Mouse (Mus musculus) MEL (cell line): ENCODE measurements at regions not wholly inside any gene's neighbourhood (a gene's known extent, or its start where the extent isn't known, plus 50 kb on each side); places are given as distances from the start of the nearest gene placed in this dataset.

Source experiments
- CHD2 ChIP-seq: IDR thresholded peaks from 2 replicates; pipeline ENCODE4 v1.6.1; 2011; ENCODE audit warnings: low read length, improper control_type of control experiment
- EP300 ChIP-seq, 2 experiments: IDR thresholded peaks; 2 replicates each; pipeline ENCODE4 v1.6.1; 2011; ENCODE audit warnings: improper control_type of control experiment in 2 of 2, low read length in 2 of 2, low read depth in 1 of 2, mild to moderate bottlenecking in 1 of 2
- HCFC1 ChIP-seq: IDR thresholded peaks from 2 replicates; pipeline ENCODE4 v1.6.1; 2012; ENCODE audit warnings: low read depth, mild to moderate bottlenecking, inconsistent platforms, low read length, improper control_type of control experiment, moderate library complexity
- POLR2A ChIP-seq, 2 experiments: IDR thresholded peaks; 2 replicates each; pipeline ENCODE4 v1.6.1; 2011 to 2012; ENCODE audit warnings: low read length in 2 of 2, mild to moderate bottlenecking in 2 of 2, control low read depth in 1 of 2, improper control_type of control experiment in 1 of 2, low read depth in 1 of 2, moderate library complexity in 1 of 2; ENCODE audit not compliant: control insufficient read depth in 1 of 2, insufficient read depth in 1 of 2, poor library complexity in 1 of 2
- RCOR1 ChIP-seq: IDR thresholded peaks from 2 replicates; pipeline ENCODE4 v1.6.1; 2012; ENCODE audit warnings: low read depth, mild to moderate bottlenecking, inconsistent platforms, low read length, improper control_type of control experiment
- TCF12 ChIP-seq: IDR thresholded peaks from 2 replicates; pipeline ENCODE4 v1.6.1; 2014; ENCODE audit warnings: low read depth, mild to moderate bottlenecking, inconsistent platforms, low read length, improper control_type of control experiment, moderate library complexity

- TF ChIP-seq TCF12: no peak
- TF ChIP-seq EP300 (IDR thresholded peaks at IDR 0.05; ENCODE audit: low read depth in 1 of 2, low read length in 2 of 2): no peak
- no peak for TF ChIP-seq RCOR1
- TF ChIP-seq HCFC1: no peak
- TF ChIP-seq CHD2: no peak
- no peak for TF ChIP-seq POLR2A (IDR thresholded peaks at IDR 0.05; ENCODE audit: control insufficient read depth in 1 of 2, insufficient read depth in 1 of 2, low read depth in 1 of 2, low read length in 2 of 2, poor library complexity in 1 of 2)
Measured at GRCm38 (mm10) chr9:74058269-74058871, 51.8 kb upstream of the Wdr72 start.
